Comparison of ENCODE assay signal across 8 mouse cellular contexts in genomic region chr14:50930377-50930753, GRCm38 (mm10). TPM values are rescaled to one million over a fixed set of nuclear protein-coding genes. Genes with fewer than 3 reads are reported as not detected.
A peak's percentile ranks its signal among the peaks of the same experiment; 100 is the strongest.
DNase-seq lines count a peak whose midpoint lies in the region; ATAC-seq lines count a peak whose summit lies in the region.

No protein-coding gene starts in this region.

- no peaks in the 10 kb centered on the region for H3K9me3 ChIP-seq in forebrain, embryonic 14.5 days (replicated peaks; ENCODE audit: control insufficient read depth, low read length)
- no peaks in the 10 kb centered on the region for H3K9me3 ChIP-seq in stomach, embryonic 14.5 days (ENCODE audit: control insufficient read depth, low read depth, low read length)

- peak overlapping the region; percentile 80 for H3K27ac ChIP-seq in forebrain, embryonic 14.5 days (ENCODE audit: low read depth, low read length)
- H3K27ac ChIP-seq in stomach, embryonic 14.5 days (ENCODE audit: low read length) = peak overlapping the region; percentile 89

- H3K27me3 ChIP-seq in forebrain, embryonic 14.5 days (replicated peaks; ENCODE audit: control insufficient read depth, insufficient read depth, low read length) = no peaks in the 10 kb centered on the region
- H3K27me3 ChIP-seq in stomach, embryonic 14.5 days (ENCODE audit: control insufficient read depth, insufficient read depth, low read length) = no peaks in the 10 kb centered on the region

- peaks cover 37% of the 10 kb centered on the region for H3K36me3 ChIP-seq in forebrain, embryonic 14.5 days (ENCODE audit: control insufficient read depth, insufficient read depth, low read length)
- H3K36me3 ChIP-seq in stomach, embryonic 14.5 days (ENCODE audit: control insufficient read depth, insufficient read depth, low read length) = peaks cover 27% of the 10 kb centered on the region

- WGBS in forebrain, embryonic 14.5 days = 0% methylated on average over 38 of the region's 38 CpGs
- under 1% methylated on average over 38 of the region's 38 CpGs for WGBS in stomach, embryonic 14.5 days

- peak overlapping the region; percentile 95 for H3K4me3 ChIP-seq in forebrain, embryonic 14.5 days (ENCODE audit: low read depth, low read length)
- H3K4me3 ChIP-seq in stomach, embryonic 14.5 days (ENCODE audit: low read depth, low read length) = peak overlapping the region; percentile 85

- H3K4me1 ChIP-seq in forebrain, embryonic 14.5 days (ENCODE audit: control insufficient read depth, insufficient read depth, low read length) = peaks cover 12% of the 10 kb centered on the region; the same call in 1 of the 2 replicates
- peaks cover 15% of the 10 kb centered on the region for H3K4me1 ChIP-seq in stomach, embryonic 14.5 days (ENCODE audit: control insufficient read depth, insufficient read depth, low read length)

- peak; percentile 52 for DNase-seq in adrenal gland, postnatal 25 days
- DNase-seq in adrenal gland, adult 2 months = no peak
- DNase-seq in ovary, postnatal 14 days (ENCODE audit: low spot score) = peak; percentile 50
- no peak for DNase-seq in ovary, postnatal 36 days (ENCODE audit: low spot score)
- DNase-seq in forebrain, embryonic 14.5 days (ENCODE audit: low spot score) = no peak
- DNase-seq in kidney, postnatal 4 days = peak; percentile 61 to 78

- peak; percentile 43 for ATAC-seq in forebrain, embryonic 14.5 days
- ATAC-seq in megakaryocyte progenitor cell, adult 5-6 weeks (replicated peaks; ENCODE audit: poor library complexity) = 0 out of 2 replicates have a peak, but pooled peaks have one; percentile 7
- ATAC-seq in stomach, embryonic 14.5 days (ENCODE audit: insufficient number of reproducible peaks, insufficient read depth, low FRiP score, low read depth) = peak; percentile 39

- H3K4me2 ChIP-seq in forebrain, embryonic 14.5 days (ENCODE audit: low read length) = peak overlapping the region; percentile 64
- H3K4me2 ChIP-seq in stomach, embryonic 14.5 days (replicated peaks; ENCODE audit: low read depth, low read length) = peak overlapping the region; percentile 77

- H3K9ac ChIP-seq in forebrain, embryonic 14.5 days (ENCODE audit: low read length) = peak overlapping the region; percentile 98
- H3K9ac ChIP-seq in stomach, embryonic 14.5 days (replicated peaks; ENCODE audit: low read depth, low read length) = peak overlapping the region; percentile 94

RNA-seq across cellular contexts. Expression of gene Pip4p1, which starts 0.3 kb away (rescaled TPM):
- total RNA-seq in adrenal gland, postnatal 25 days (2021) = 75.5 and 78.7 TPM in 2 replicates
- total RNA-seq in adrenal gland, adult 2 months (2021) = 10 to 100 TPM; 56.7 to 69.6 TPM
- 120 and 125 TPM in 2 replicates for polyA plus RNA-seq in adrenal gland, adult 2 months (2012; rRNA removed)
- polyA plus RNA-seq in forebrain, embryonic 14.5 days (2014; fragmentation: Nextera tagmentation; extraction: Ambion mirVana) = 81.4 and 86.0 TPM in 2 replicates
- total RNA-seq in megakaryocyte progenitor cell, adult 5-6 weeks (2015) = 47.0 and 58.0 TPM in 2 replicates
- 10.4 and 17.9 TPM in 2 replicates for total RNA-seq in megakaryocyte progenitor cell, adult 5-6 weeks (2017)
- polyA plus RNA-seq in stomach, embryonic 14.5 days (2014; fragmentation: Nextera tagmentation; extraction: Ambion mirVana) = 41.0 and 50.2 TPM in 2 replicates

RNA-seq across cellular contexts. Expression of gene Pnp, which starts 0.5 kb away (rescaled TPM):
- total RNA-seq in adrenal gland, postnatal 25 days (2021) = 47.6 and 55.1 TPM in 2 replicates
- 10 to 100 TPM; 31.2 to 46.1 TPM for total RNA-seq in adrenal gland, adult 2 months (2021)
- polyA plus RNA-seq in adrenal gland, adult 2 months (2012; rRNA removed) = 10.1 and 12.3 TPM in 2 replicates
- polyA plus RNA-seq in forebrain, embryonic 14.5 days (2014; fragmentation: Nextera tagmentation; extraction: Ambion mirVana) = 20.5 and 28.2 TPM in 2 replicates
- 388 TPM in 2 replicates for total RNA-seq in megakaryocyte progenitor cell, adult 5-6 weeks (2015)
- 201 and 203 TPM in 2 replicates for total RNA-seq in megakaryocyte progenitor cell, adult 5-6 weeks (2017)
- polyA plus RNA-seq in stomach, embryonic 14.5 days (2014; fragmentation: Nextera tagmentation; extraction: Ambion mirVana) = 59.5 and 65.1 TPM in 2 replicates

RNA-seq across cellular contexts. Expression of gene Apex1, which starts 5.6 kb away (rescaled TPM):
- 81.3 and 86.8 TPM in 2 replicates for total RNA-seq in adrenal gland, postnatal 25 days (2021)
- 10 to 100 TPM; 54.7 to 80.9 TPM for total RNA-seq in adrenal gland, adult 2 months (2021)
- polyA plus RNA-seq in adrenal gland, adult 2 months (2012; rRNA removed) = 20.9 and 27.1 TPM in 2 replicates
- polyA plus RNA-seq in forebrain, embryonic 14.5 days (2014; fragmentation: Nextera tagmentation; extraction: Ambion mirVana) = 322 and 355 TPM in 2 replicates
- 246 and 285 TPM in 2 replicates for total RNA-seq in megakaryocyte progenitor cell, adult 5-6 weeks (2015)
- total RNA-seq in megakaryocyte progenitor cell, adult 5-6 weeks (2017) = 189 and 223 TPM in 2 replicates
- polyA plus RNA-seq in stomach, embryonic 14.5 days (2014; fragmentation: Nextera tagmentation; extraction: Ambion mirVana) = 217 and 223 TPM in 2 replicates

RNA-seq across cellular contexts. Expression of gene Osgep, which starts 5.7 kb away (rescaled TPM):
- total RNA-seq in adrenal gland, postnatal 25 days (2021) = 50.2 and 57.2 TPM in 2 replicates
- 10 to 100 TPM; 37.7 to 45.0 TPM for total RNA-seq in adrenal gland, adult 2 months (2021)
- polyA plus RNA-seq in adrenal gland, adult 2 months (2012; rRNA removed) = 149 and 171 TPM in 2 replicates
- polyA plus RNA-seq in forebrain, embryonic 14.5 days (2014; fragmentation: Nextera tagmentation; extraction: Ambion mirVana) = 160 and 180 TPM in 2 replicates
- 116 and 117 TPM in 2 replicates for total RNA-seq in megakaryocyte progenitor cell, adult 5-6 weeks (2015)
- total RNA-seq in megakaryocyte progenitor cell, adult 5-6 weeks (2017) = 117 and 125 TPM in 2 replicates
- 149 and 169 TPM in 2 replicates for polyA plus RNA-seq in stomach, embryonic 14.5 days (2014; fragmentation: Nextera tagmentation; extraction: Ambion mirVana)

RNA-seq across cellular contexts. Expression of gene Gm49342, which starts 14.0 kb away (rescaled TPM):
- total RNA-seq in adrenal gland, postnatal 25 days (2021) = 23.0 and 43.4 TPM in 2 replicates
- total RNA-seq in adrenal gland, adult 2 months (2021) = 10 to 100 TPM; 45.4 to 64.1 TPM
- 2.9 and 4.5 TPM in 2 replicates for polyA plus RNA-seq in adrenal gland, adult 2 months (2012; rRNA removed)
- polyA plus RNA-seq in forebrain, embryonic 14.5 days (2014; fragmentation: Nextera tagmentation; extraction: Ambion mirVana) = 2.5 TPM in 1 of 2 replicates, not detected in the other
- 24.4 TPM in 1 of 2 replicates, not detected in the other for total RNA-seq in megakaryocyte progenitor cell, adult 5-6 weeks (2015)
- 144 and 168 TPM in 2 replicates for total RNA-seq in megakaryocyte progenitor cell, adult 5-6 weeks (2017)
- not detected in 2 replicates for polyA plus RNA-seq in stomach, embryonic 14.5 days (2014; fragmentation: Nextera tagmentation; extraction: Ambion mirVana)

Comparison
In these comparisons a context has a peak if more than half of its experiments do, and no peak if none do; other contexts are left out.
1. DNase-seq: peak in adrenal gland, postnatal 25 days (single experiment), ovary, postnatal 14 days (single experiment) and kidney, postnatal 4 days (2 of 2); none in adrenal gland, adult 2 months (single experiment), ovary, postnatal 36 days (single experiment) and forebrain, embryonic 14.5 days (single experiment).
2. Peak in every context shown above with its lines, with median percentiles within 50 percentile points of each other: ATAC-seq.